Mouse (Mus musculus): ENCODE data around the gene Sp110.
"Not testable (repeated sequence)": the region's sequence is repeated elsewhere in the genome, so short reads cannot be mapped to it uniquely, and the experiment has no call there.

GRCm38 (mm10) chr1:85581518-85581917 is 17.1 kb downstream of the Sp110 start:
- 0 out of 2 replicates have a peak, but pooled peaks have one; percentile 22 for TF ChIP-seq CTCF (IDR thresholded peaks at IDR 0.05; ENCODE audit: low read depth)
- not testable (repeated sequence) for TF ChIP-seq EP300 (IDR thresholded peaks at IDR 0.05; ENCODE audit: low read depth)

Measured in heart, postnatal 0 days (tissue).